Mouse (Mus musculus): ENCODE measurements around the gene Parvb. TPM values are rescaled to one million over a fixed set of nuclear protein-coding genes. Genes with fewer than 3 reads are reported as not detected.

Gene Parvb
- total and polyA plus RNA-seq, 3 experiments = 4.8 to 58.0 TPM; not detected in 1

GRCm38 (mm10) chr15:84209517-84210412 lies 22.1 kb upstream of the Parvb start:
- no peaks in the 10 kb centered on the region for H3K79me2 ChIP-seq (ENCODE audit: control insufficient read depth, insufficient read depth, low read length, poor library complexity)
- DNase-seq (ENCODE audit: low read depth, low spot score) = peak; percentile 87
- H3K36me3 ChIP-seq (ENCODE audit: control insufficient read depth in 1 of 2, insufficient read depth in 2 of 2, low read length in 2 of 2) = peaks cover 2 to 32% of the 10 kb centered on the region in 2 experiments
- H3K4me3 ChIP-seq (ENCODE audit: control insufficient read depth in 1 of 2, insufficient read depth in 1 of 2, low read depth in 2 of 2, low read length in 2 of 2) = no peak overlapping the region
- H3K27ac ChIP-seq (ENCODE audit: control insufficient read depth, low read depth, low read length) = peak overlapping the region; percentile 93
- H3K27me3 ChIP-seq (ENCODE audit: control insufficient read depth in 1 of 2, insufficient read depth in 2 of 2, low read length in 2 of 2) = no peaks in the 10 kb centered on the region
- no peaks in the 10 kb centered on the region for H3K9me3 ChIP-seq (replicated peaks; ENCODE audit: insufficient read depth, low read length)
- H3K4me1 ChIP-seq (ENCODE audit: control insufficient read depth in 1 of 2, insufficient read depth in 2 of 2, low read length in 2 of 2) = peaks cover 10 to 36% of the 10 kb centered on the region in 2 experiments
- H3K9ac ChIP-seq (ENCODE audit: control insufficient read depth, low read depth, low read length, poor library complexity, severe bottlenecking) = peak overlapping the region; percentile 49
- TF ChIP-seq E2F4 (IDR thresholded peaks at IDR 0.05; ENCODE audit: borderline replicate concordance, low read depth, low read length) = no peak
- TF ChIP-seq NELFE (IDR thresholded peaks at IDR 0.05; ENCODE audit: low read depth, low read length) = no peak
- TF ChIP-seq ZMIZ1 (IDR thresholded peaks at IDR 0.05; ENCODE audit: low read depth, low read length) = no peak
- no peak for TF ChIP-seq MYB (IDR thresholded peaks at IDR 0.05; ENCODE audit: low read depth, low read length)
- no peak for TF ChIP-seq ZKSCAN1 (IDR thresholded peaks at IDR 0.05; ENCODE audit: low read depth, low read length)
- TF ChIP-seq USF2 (IDR thresholded peaks at IDR 0.05; ENCODE audit: borderline replicate concordance in 1 of 2, insufficient read depth in 1 of 2, low read depth in 1 of 2, low read length in 2 of 2) = no peak
- no peak for TF ChIP-seq RCOR1 (IDR thresholded peaks at IDR 0.05; ENCODE audit: low read depth, low read length)
- no peak for TF ChIP-seq CTCF (IDR thresholded peaks at IDR 0.05 in 2 of 3, conservative IDR thresholded peaks at IDR 0.05 in 1 of 3; ENCODE audit: control insufficient read depth in 1 of 3, insufficient read depth in 1 of 3, low read depth in 2 of 3, low read length in 3 of 3, poor library complexity in 1 of 3, severe bottlenecking in 1 of 3)
- no peak for TF ChIP-seq RAD21 (IDR thresholded peaks at IDR 0.05; ENCODE audit: low read depth, low read length)
- TF ChIP-seq POLR2A (IDR thresholded peaks at IDR 0.05; ENCODE audit: control insufficient read depth in 1 of 2, insufficient read depth in 1 of 2, low read depth in 1 of 2, low read length in 2 of 2, poor library complexity in 1 of 2) = peak in 1 of 2 experiments; percentile 13; a peak in 1 of 4 replicates
- no peak for TF ChIP-seq KAT2A (conservative IDR thresholded peaks at IDR 0.05; ENCODE audit: low read depth, low read length)
- TF ChIP-seq CHD2 (IDR thresholded peaks at IDR 0.05; ENCODE audit: low read length) = no peak
- no peak for TF ChIP-seq CHD1 (IDR thresholded peaks at IDR 0.05; ENCODE audit: low read depth, low read length)
- peak; percentile 46; the same call in 1 of the 2 replicates for TF ChIP-seq ZNF384 (IDR thresholded peaks at IDR 0.05; ENCODE audit: low read depth, low read length)
- TF ChIP-seq UBTF (IDR thresholded peaks at IDR 0.05; ENCODE audit: borderline replicate concordance, insufficient read depth, low read depth, low read length) = no peak
- TF ChIP-seq GABPA (IDR thresholded peaks at IDR 0.05; ENCODE audit: low read depth, low read length) = no peak
- 0 out of 2 replicates have a peak, but pooled peaks have one; percentile 13 for TF ChIP-seq MAZ (IDR thresholded peaks at IDR 0.05; ENCODE audit: low read depth, low read length)
- TF ChIP-seq SIN3A (IDR thresholded peaks at IDR 0.05; ENCODE audit: low read length) = no peak; the same call in 1 of the 2 replicates
- peak; percentile 73 for TF ChIP-seq MAX (IDR thresholded peaks at IDR 0.05; ENCODE audit: low read length)
- TF ChIP-seq TBP (IDR thresholded peaks at IDR 0.05; ENCODE audit: low read depth, low read length) = peak; percentile 67; the same call in 1 of the 2 replicates
- peak; percentile 91 for TF ChIP-seq EP300 (IDR thresholded peaks at IDR 0.05; ENCODE audit: low read depth in 1 of 2, low read length in 2 of 2)
- TF ChIP-seq ETS1 (IDR thresholded peaks at IDR 0.05; ENCODE audit: low read depth, low read length) = peak; percentile 76
- 0 out of 2 replicates have a peak, but pooled peaks have one; percentile 9 for TF ChIP-seq BHLHE40 (IDR thresholded peaks at IDR 0.05; ENCODE audit: borderline replicate concordance, low read depth, low read length)
- TF ChIP-seq TAL1 (IDR thresholded peaks at IDR 0.05; ENCODE audit: low read length) = peak; percentile 99
- peak; percentile 96 for TF ChIP-seq TCF12 (IDR thresholded peaks at IDR 0.05; ENCODE audit: low read depth, low read length)
- TF ChIP-seq POLR2AphosphoS5 (IDR thresholded peaks at IDR 0.05; ENCODE audit: borderline replicate concordance, low read depth, low read length) = no peak
- no peak for TF ChIP-seq NRF1 (IDR thresholded peaks at IDR 0.05; ENCODE audit: insufficient read depth, low read depth, low read length, poor library complexity, severe bottlenecking)
- no peak for TF ChIP-seq MYC (IDR thresholded peaks at IDR 0.05; ENCODE audit: low read depth, low read length)
- no peak for TF ChIP-seq ELF1 (IDR thresholded peaks at IDR 0.05; ENCODE audit: low read depth, low read length)
- peak; percentile 55; the same call in 1 of the 2 replicates for TF ChIP-seq USF1 (IDR thresholded peaks at IDR 0.05; ENCODE audit: low read depth, low read length)
- TF ChIP-seq JUND (IDR thresholded peaks at IDR 0.05; ENCODE audit: low read depth, low read length) = no peak
- no peak; the same call in 1 of the 2 replicates for TF ChIP-seq MXI1 (IDR thresholded peaks at IDR 0.05; ENCODE audit: low read depth, low read length)
- no peak for TF ChIP-seq ZC3H11A (IDR thresholded peaks at IDR 0.05; ENCODE audit: low read depth, low read length)
- no peak for TF ChIP-seq SMC3 (IDR thresholded peaks at IDR 0.05; ENCODE audit: low read depth, low read length)
- no peak for TF ChIP-seq MEF2A (IDR thresholded peaks at IDR 0.05; ENCODE audit: extremely low read depth, insufficient replicate concordance, low read depth, low read length, poor library complexity, severe bottlenecking)

All from MEL (cell line).